Mouse (Mus musculus) hindbrain, embryonic 11.5 days (tissue): ENCODE measurements at regions not wholly inside any gene's neighbourhood (a gene's known extent, or its start where the extent isn't known, plus 50 kb on each side); places are given as distances from the start of the nearest gene placed in this dataset.
A peak's percentile ranks its signal among the peaks of the same experiment; 100 is the strongest.

Experiments used
- ATAC-seq: fragments of 200-750 bp; cut with Nextera tagmentation; 2 replicates; pipeline ENCODE4 v1.8.0; 2017; ENCODE audit warnings: mild to moderate bottlenecking, moderate TSS enrichment, moderate library complexity; ENCODE audit not compliant: low FRiP score
- DNase-seq: peaks from one replicate; pipeline ENCODE4 v3.0.0-alpha.2; 2015; ENCODE audit warnings: low spot score
- H3K27ac ChIP-seq: fragments of 300-500 bp; sonication (generic); 2 replicates; pipeline ENCODE4 v1.5.1; 2014; ENCODE audit warnings: mild to moderate bottlenecking, low read depth, low read length
- H3K27me3 ChIP-seq: fragments of 300-500 bp; sonication (generic); 2 replicates; pipeline ENCODE4 v1.6.1; 2014; ENCODE audit warnings: mild to moderate bottlenecking, low read length, moderate library complexity, mixed read lengths; ENCODE audit not compliant: control insufficient read depth, insufficient read depth
- H3K36me3 ChIP-seq: fragments of 300-500 bp; sonication (generic); 2 replicates; pipeline ENCODE4 v1.6.1; 2014; ENCODE audit warnings: mild to moderate bottlenecking, low read length, moderate library complexity, mixed read lengths; ENCODE audit not compliant: control insufficient read depth, insufficient read depth
- H3K4me1 ChIP-seq: fragments of 300-500 bp; sonication (generic); replicated peaks from 2 replicates; pipeline ENCODE4 v1.6.1; 2014; ENCODE audit warnings: low read length, mixed read lengths; ENCODE audit not compliant: control insufficient read depth, insufficient read depth
- H3K4me2 ChIP-seq: fragments of 300-500 bp; sonication (generic); replicated peaks from 2 replicates; pipeline ENCODE4 v1.6.1; 2014; ENCODE audit warnings: mild to moderate bottlenecking, low read depth, low read length
- H3K4me3 ChIP-seq: fragments of 300-500 bp; sonication (generic); 2 replicates; pipeline ENCODE4 v1.5.1; 2014; ENCODE audit warnings: low read depth, low read length
- H3K9ac ChIP-seq: fragments of 300-500 bp; sonication (generic); 2 replicates; pipeline ENCODE4 v1.6.1; 2014; ENCODE audit warnings: low read depth, low read length
- H3K9me3 ChIP-seq: fragments of 300-500 bp; sonication (generic); 2 replicates; pipeline ENCODE4 v1.6.1; 2016; ENCODE audit warnings: low read length; ENCODE audit not compliant: control insufficient read depth
- WGBS: fragments of 180-500 bp; shearing (Covaris S2); extraction: QIAGEN DNeasy Blood & Tissue Kit; methylation state at CpG from one replicate; pipeline ENCODE4 v1.1.7; 2014; 5-methylcytosine and 5-hydroxymethylcytosine counted together

GRCm38 (mm10) chr1:151105251-151105650 is 77.1 kb upstream of the Gm47985 start:
- ATAC-seq: no peak
- Histone ChIP-seq H3K27me3 (no peaks in the 10 kb centered on the region), H3K9ac (no peak overlapping the region), H3K9me3 (no peaks in the 10 kb centered on the region), H3K4me2 (no peak overlapping the region), H3K4me1 (no peaks in the 10 kb centered on the region), H3K27ac (no peak overlapping the region), H3K4me3 (no peak overlapping the region), H3K36me3 (no peaks in the 10 kb centered on the region)
- WGBS: 77% methylated on average over 3 of the region's 3 CpGs
- DNase-seq: no peak

GRCm38 (mm10) chr1:151107401-151107800 is 74.9 kb upstream of the Gm47985 start:
- Histone ChIP-seq H3K9me3 (no peaks in the 10 kb centered on the region), H3K4me3 (no peak overlapping the region), H3K36me3 (no peaks in the 10 kb centered on the region), H3K4me2 (no peak overlapping the region), H3K27me3 (no peaks in the 10 kb centered on the region), H3K9ac (no peak overlapping the region), H3K4me1 (no peaks in the 10 kb centered on the region), H3K27ac (no peak overlapping the region)
- WGBS: 75% methylated on average over 3 of the region's 3 CpGs
- DNase-seq (no peak), ATAC-seq (no peak)

GRCm38 (mm10) chr1:151109333-151109732 is 73.0 kb upstream of the Gm47985 start:
- ATAC-seq (no peak), DNase-seq (no peak)
- Histone ChIP-seq H3K36me3 (no peaks in the 10 kb centered on the region), H3K27me3 (no peaks in the 10 kb centered on the region), H3K9ac (no peak overlapping the region), H3K4me3 (no peak overlapping the region), H3K4me1 (no peaks in the 10 kb centered on the region), H3K4me2 (no peak overlapping the region), H3K27ac (no peak overlapping the region), H3K9me3 (no peaks in the 10 kb centered on the region)
- 88% methylated on average over 2 of the region's 2 CpGs for WGBS

GRCm38 (mm10) chr1:151110412-151110811 is 71.9 kb upstream of the Gm47985 start:
- Histone ChIP-seq H3K36me3 (no peaks in the 10 kb centered on the region), H3K9ac (no peak overlapping the region), H3K27ac (no peak overlapping the region), H3K4me2 (no peak overlapping the region), H3K4me1 (no peaks in the 10 kb centered on the region), H3K27me3 (no peaks in the 10 kb centered on the region), H3K9me3 (no peaks in the 10 kb centered on the region), H3K4me3 (no peak overlapping the region)
- WGBS: 71% methylated on average over 4 of the region's 4 CpGs
- DNase-seq (no peak), ATAC-seq (0 out of 2 replicates have a peak, but pooled peaks have one; percentile 26)

- Histone ChIP-seq H3K27me3 (no peaks in the 10 kb centered on the region), H3K36me3 (no peaks in the 10 kb centered on the region), H3K4me3 (no peak overlapping the region), H3K27ac (no peak overlapping the region), H3K9ac (no peak overlapping the region), H3K4me1 (no peaks in the 10 kb centered on the region), H3K4me2 (no peak overlapping the region), H3K9me3 (no peaks in the 10 kb centered on the region)
- no peak for DNase-seq
- no peak for ATAC-seq
- 73% methylated on average over 6 of the region's 6 CpGs for WGBS
These were observed 70.7 kb upstream of the Gm47985 start for GRCm38 (mm10) chr1:151111683-151112082.

DNA sequence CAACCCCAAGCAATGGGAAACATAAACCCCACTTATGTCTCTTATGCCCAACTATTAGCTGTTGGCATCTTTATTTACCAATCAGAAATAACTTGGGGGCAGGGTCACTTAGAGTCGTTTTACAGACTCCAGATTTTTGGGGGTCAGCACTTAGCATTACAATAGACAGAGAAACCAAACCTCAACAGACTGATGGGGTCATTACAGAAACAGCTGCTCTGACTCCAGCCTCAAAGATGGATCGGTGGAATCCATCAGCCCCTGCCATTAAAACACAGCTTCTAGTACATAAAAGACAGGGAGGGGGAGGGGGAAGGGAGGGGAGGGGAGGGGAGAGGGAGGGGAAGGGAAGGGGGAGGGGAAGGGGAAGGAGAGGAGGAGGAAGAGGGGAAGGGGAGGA is 69.9 kb upstream of the Gm47985 start:
- Histone ChIP-seq H3K27me3 (no peaks in the 10 kb centered on the region), H3K36me3 (no peaks in the 10 kb centered on the region), H3K27ac (no peak overlapping the region), H3K9me3 (no peaks in the 10 kb centered on the region), H3K4me1 (no peaks in the 10 kb centered on the region), H3K4me3 (no peak overlapping the region), H3K9ac (no peak overlapping the region), H3K4me2 (no peak overlapping the region)
- DNase-seq (no peak), ATAC-seq (peak; percentile 79)
- WGBS: 34% methylated on average over 2 of the region's 2 CpGs

- ATAC-seq (no peak), DNase-seq (no peak)
- Histone ChIP-seq H3K9ac (no peak overlapping the region), H3K27ac (no peak overlapping the region), H3K4me3 (no peak overlapping the region), H3K27me3 (no peaks in the 10 kb centered on the region), H3K4me1 (no peaks in the 10 kb centered on the region), H3K9me3 (no peaks in the 10 kb centered on the region), H3K4me2 (no peak overlapping the region), H3K36me3 (no peaks in the 10 kb centered on the region)
- WGBS: 90% methylated on average over 2 of the region's 2 CpGs
These were observed 69.1 kb upstream of the Gm47985 start for GRCm38 (mm10) chr1:151113199-151113598.

- no peaks in the 10 kb centered on the region for H3K4me1 ChIP-seq
- no peak overlapping the region for H3K4me3 ChIP-seq
- WGBS: 49% methylated on average over 4 of the region's 4 CpGs
- ATAC-seq (no peak), DNase-seq (no peak)
- no peak overlapping the region for H3K4me2 ChIP-seq
- no peak overlapping the region for H3K9ac ChIP-seq
- no peak overlapping the region for H3K27ac ChIP-seq
- no peaks in the 10 kb centered on the region for H3K9me3 ChIP-seq
- no peaks in the 10 kb centered on the region for H3K36me3 ChIP-seq
- no peaks in the 10 kb centered on the region for H3K27me3 ChIP-seq
These were observed 63.8 kb upstream of the Gm47985 start for GRCm38 (mm10) chr1:151118530-151118929.

DNA sequence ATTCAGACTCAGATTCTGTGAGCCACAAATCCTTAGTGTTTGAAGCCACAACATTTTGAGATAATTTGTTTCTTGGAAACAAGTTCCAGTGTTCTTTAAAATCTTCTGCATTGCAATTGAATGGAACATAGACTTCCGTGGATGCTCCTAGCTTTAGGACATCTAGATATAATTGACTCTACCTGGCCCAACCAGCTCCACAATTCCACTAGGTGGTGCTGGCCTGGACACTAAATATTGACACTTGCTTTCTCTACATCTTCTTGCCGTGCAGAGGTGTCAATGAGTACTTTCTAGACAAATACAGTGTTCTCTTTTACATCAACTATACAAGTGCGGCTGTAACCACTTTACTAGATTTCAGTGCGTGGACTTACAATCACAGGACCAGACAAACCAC is 63.4 kb upstream of the Gm47985 start:
- Histone ChIP-seq H3K27me3 (no peaks in the 10 kb centered on the region), H3K9me3 (no peaks in the 10 kb centered on the region), H3K9ac (no peak overlapping the region), H3K36me3 (no peaks in the 10 kb centered on the region), H3K4me1 (no peaks in the 10 kb centered on the region), H3K4me3 (no peak overlapping the region), H3K27ac (no peak overlapping the region), H3K4me2 (no peak overlapping the region)
- no peak for DNase-seq
- 88% methylated on average over 4 of the region's 4 CpGs for WGBS
- no peak for ATAC-seq
